Mouse (Mus musculus) embryonic facial prominence, embryonic 15.5 days (tissue): ENCODE data around the gene Ptprd. TPM values are rescaled to one million over a fixed set of nuclear protein-coding genes. Genes with fewer than 3 reads are reported as not detected.
A peak's percentile ranks its signal among the peaks of the same experiment; 100 is the strongest.

ENCODE experiments used
- ATAC-seq: fragments of 200-750 bp; cut with Nextera tagmentation; 2 replicates; pipeline ENCODE4 v1.8.0; 2017; ENCODE audit warnings: low read depth, moderate TSS enrichment; ENCODE audit not compliant: insufficient number of reproducible peaks, low FRiP score, low TSS enrichment
- H3K27ac ChIP-seq: fragments of 300-500 bp; sonication (generic); replicated peaks from 2 replicates; pipeline ENCODE4 v1.5.1; 2015; ENCODE audit warnings: mild to moderate bottlenecking, inconsistent platforms
- H3K27me3 ChIP-seq: fragments of 300-500 bp; sonication (generic); 2 replicates; pipeline ENCODE4 v1.6.1; 2015; ENCODE audit warnings: inconsistent platforms
- H3K36me3 ChIP-seq: fragments of 300-500 bp; sonication (generic); 2 replicates; pipeline ENCODE4 v1.6.1; 2015; ENCODE audit warnings: mild to moderate bottlenecking, inconsistent platforms
- H3K4me1 ChIP-seq: fragments of 300-500 bp; sonication (generic); 2 replicates; pipeline ENCODE4 v1.6.1; 2015; ENCODE audit warnings: inconsistent platforms
- H3K4me2 ChIP-seq: fragments of 300-500 bp; sonication (generic); replicated peaks from 2 replicates; pipeline ENCODE4 v1.6.1; 2015; ENCODE audit warnings: mild to moderate bottlenecking, inconsistent platforms
- H3K4me3 ChIP-seq: fragments of 300-500 bp; sonication (generic); replicated peaks from 2 replicates; pipeline ENCODE4 v1.5.1; 2015; ENCODE audit warnings: mild to moderate bottlenecking, inconsistent platforms
- H3K9ac ChIP-seq: fragments of 300-500 bp; sonication (generic); 2 replicates; pipeline ENCODE4 v1.6.1; 2015; ENCODE audit warnings: inconsistent platforms
- H3K9me3 ChIP-seq: fragments of 300-500 bp; sonication (generic); replicated peaks from 2 replicates; pipeline ENCODE4 v1.6.1; 2016; ENCODE audit warnings: inconsistent platforms
- WGBS: fragments of 180-500 bp; shearing (Covaris S2); methylation state at CpG from one replicate; pipeline ENCODE4 v1.1.7; 2015; 5-methylcytosine and 5-hydroxymethylcytosine counted together
- polyA plus RNA-seq: library from polyadenylated mRNA; unstranded; fragments of >200 nt; fragmentation: Nextera tagmentation; extraction: Ambion mirVana; gene quantifications from 2 replicates; pipeline ENCODE4 v1.2.1, GENCODE M21; 2015

Ptprd gene
- polyA plus RNA-seq, 1 experiment from 2014 or later, result 33.9 TPM

GRCm38 (mm10) chr4:76464682-76465081, 1747.1 kb downstream of the Ptprd start:
- no peaks in the 10 kb centered on the region for H3K9me3 ChIP-seq
- WGBS, result 76% methylated on average over 1 of the region's 1 CpGs
- no peaks in the 10 kb centered on the region for H3K4me1 ChIP-seq
- H3K4me2 ChIP-seq, result no peak overlapping the region
- no peak overlapping the region for H3K27ac ChIP-seq
- H3K36me3 ChIP-seq, result no peaks in the 10 kb centered on the region
- H3K4me3 ChIP-seq, result no peak overlapping the region
- no peak overlapping the region for H3K9ac ChIP-seq
- H3K27me3 ChIP-seq, result no peaks in the 10 kb centered on the region
- no peak for ATAC-seq

GRCm38 (mm10) chr4:76461336-76461735, 1750.4 kb downstream of the Ptprd start:
- H3K27ac ChIP-seq, result no peak overlapping the region
- H3K36me3 ChIP-seq, result no peaks in the 10 kb centered on the region
- 0 out of 2 replicates have a peak, but pooled peaks cover 4% of the 10 kb centered on the region for H3K4me1 ChIP-seq
- no peak overlapping the region for H3K9ac ChIP-seq
- H3K27me3 ChIP-seq, result no peaks in the 10 kb centered on the region
- ATAC-seq, result peak; percentile 81
- no peak overlapping the region for H3K4me2 ChIP-seq
- no peak overlapping the region for H3K4me3 ChIP-seq
- no peaks in the 10 kb centered on the region for H3K9me3 ChIP-seq
- WGBS, result 63% methylated on average over 5 of the region's 5 CpGs

GRCm38 (mm10) chr4:76460556-76460955, 1751.2 kb downstream of the Ptprd start:
- H3K4me3 ChIP-seq, result no peak overlapping the region
- no peak overlapping the region for H3K9ac ChIP-seq

GRCm38 (mm10) chr4:76459621-76460020, 1752.1 kb downstream of the Ptprd start:
- Histone ChIP-seq H3K36me3 (no peaks in the 10 kb centered on the region), H3K9ac (no peak overlapping the region), H3K4me3 (no peak overlapping the region), H3K4me2 (no peak overlapping the region), H3K27ac (no peak overlapping the region), H3K27me3 (no peaks in the 10 kb centered on the region), H3K4me1 (0 out of 2 replicates have a peak, but pooled peaks cover 4% of the 10 kb centered on the region), H3K9me3 (no peaks in the 10 kb centered on the region)
- no peak for ATAC-seq

More at GRCm38 (mm10) chr4:76460556-76460955, 1751.2 kb downstream of the Ptprd start:
- ATAC-seq, result no peak
- Histone ChIP-seq H3K4me1 (0 out of 2 replicates have a peak, but pooled peaks cover 4% of the 10 kb centered on the region), H3K36me3 (no peaks in the 10 kb centered on the region), H3K27ac (no peak overlapping the region), H3K4me2 (no peak overlapping the region), H3K27me3 (no peaks in the 10 kb centered on the region), H3K9me3 (no peaks in the 10 kb centered on the region)
- WGBS, result 77% methylated on average over 1 of the region's 1 CpGs

- ATAC-seq, result no peak
- Histone ChIP-seq H3K9me3 (no peaks in the 10 kb centered on the region), H3K4me1 (no peaks in the 10 kb centered on the region), H3K9ac (no peak overlapping the region), H3K4me2 (no peak overlapping the region), H3K4me3 (no peak overlapping the region), H3K27me3 (no peaks in the 10 kb centered on the region), H3K27ac (no peak overlapping the region), H3K36me3 (no peaks in the 10 kb centered on the region)
- WGBS, result 55% methylated on average over 4 of the region's 4 CpGs
These were observed 1759.5 kb downstream of the Ptprd start for GRCm38 (mm10) chr4:76452286-76452685.

GRCm38 (mm10) chr4:76451019-76451552, 1760.7 kb downstream of the Ptprd start:
- no peak for ATAC-seq
- Histone ChIP-seq H3K9ac (no peak overlapping the region), H3K27ac (peak overlapping the region; percentile 97), H3K36me3 (no peaks in the 10 kb centered on the region), H3K4me3 (peak overlapping the region; percentile 89), H3K9me3 (no peaks in the 10 kb centered on the region), H3K4me2 (peak overlapping the region; percentile 84), H3K27me3 (no peaks in the 10 kb centered on the region), H3K4me1 (no peaks in the 10 kb centered on the region)
- WGBS, result 51% methylated on average over 8 of the region's 8 CpGs

- ATAC-seq, result peak; percentile 55
- no peaks in the 10 kb centered on the region for H3K27me3 ChIP-seq
- H3K9ac ChIP-seq, result peak overlapping the region; percentile 93
- H3K27ac ChIP-seq, result peak overlapping the region; percentile 97
- H3K9me3 ChIP-seq, result no peaks in the 10 kb centered on the region
- H3K36me3 ChIP-seq, result no peaks in the 10 kb centered on the region
- H3K4me3 ChIP-seq, result peak overlapping the region; percentile 89
- WGBS, result under 1% methylated on average over 33 of the region's 34 CpGs
- H3K4me2 ChIP-seq, result peak overlapping the region; percentile 84
- no peaks in the 10 kb centered on the region for H3K4me1 ChIP-seq
These were observed 1761.3 kb downstream of the Ptprd start for GRCm38 (mm10) chr4:76450351-76451018.

GRCm38 (mm10) chr4:76449466-76450350, 1762.1 kb downstream of the Ptprd start:
- Histone ChIP-seq H3K36me3 (no peaks in the 10 kb centered on the region), H3K4me3 (peak overlapping the region; percentile 89), H3K9ac (peak overlapping the region; percentile 93), H3K9me3 (no peaks in the 10 kb centered on the region), H3K27me3 (no peaks in the 10 kb centered on the region), H3K27ac (peak overlapping the region; percentile 97), H3K4me1 (no peaks in the 10 kb centered on the region), H3K4me2 (peak overlapping the region; percentile 84)
- WGBS, result under 1% methylated on average over 75 of the region's 99 CpGs
- peak; percentile 88 for ATAC-seq

- Histone ChIP-seq H3K27me3 (no peaks in the 10 kb centered on the region), H3K4me3 (peak overlapping the region; percentile 89), H3K36me3 (no peaks in the 10 kb centered on the region), H3K27ac (peak overlapping the region; percentile 97), H3K9me3 (no peaks in the 10 kb centered on the region), H3K4me1 (no peaks in the 10 kb centered on the region), H3K9ac (peak overlapping the region; percentile 93), H3K4me2 (peak overlapping the region; percentile 84)
- ATAC-seq, result no peak
- under 1% methylated on average over 24 of the region's 24 CpGs for WGBS
These were observed 1762.9 kb downstream of the Ptprd start for GRCm38 (mm10) chr4:76448678-76449465.

- H3K27me3 ChIP-seq, result no peaks in the 10 kb centered on the region
- no peaks in the 10 kb centered on the region for H3K9me3 ChIP-seq
- no peak overlapping the region for H3K27ac ChIP-seq
- peak overlapping the region; percentile 89 for H3K4me3 ChIP-seq
- H3K4me1 ChIP-seq, result no peaks in the 10 kb centered on the region
- H3K36me3 ChIP-seq, result no peaks in the 10 kb centered on the region
- H3K4me2 ChIP-seq, result peak overlapping the region; percentile 84
- no peak overlapping the region for H3K9ac ChIP-seq
- no peak for ATAC-seq
These were observed 1764.4 kb downstream of the Ptprd start for GRCm38 (mm10) chr4:76447396-76447795.

- WGBS, result 88% methylated on average over 4 of the region's 4 CpGs
- no peak overlapping the region for H3K27ac ChIP-seq
These were observed 1767.0 kb downstream of the Ptprd start for GRCm38 (mm10) chr4:76444778-76445177.

More at GRCm38 (mm10) chr4:76444778-76445177, 1767.0 kb downstream of the Ptprd start:
- Histone ChIP-seq H3K36me3 (no peaks in the 10 kb centered on the region), H3K4me3 (no peak overlapping the region), H3K4me2 (no peak overlapping the region), H3K9ac (no peak overlapping the region), H3K4me1 (peaks cover 4% of the 10 kb centered on the region), H3K27me3 (no peaks in the 10 kb centered on the region), H3K9me3 (no peaks in the 10 kb centered on the region)
- no peak for ATAC-seq
